25 mouse cellular contexts compared by ENCODE assay signal in genomic region chr6:43528996-43529395, GRCm38 (mm10).
DNase-seq lines count a peak whose midpoint lies in the region; ATAC-seq and TF ChIP-seq lines count a peak whose summit lies in the region.
"Had no signal": no experiment of that assay in that cellular context is flagged by ENCODE, and none has a peak within 500 bp of the region (broad histone marks: within the 10 kb centered on the region; RNA-seq: fewer than 3 reads in every experiment).

No protein-coding gene starts in this region.

- intact Hi-C loops in left cerebral cortex, postnatal 4 days (cut with DNase I), result no loop called here

- no peak overlapping the region for H3K9ac ChIP-seq in limb, embryonic 13.5 days
- no peak overlapping the region for H3K9ac ChIP-seq in embryonic facial prominence, embryonic 15.5 days
- no peak overlapping the region for H3K9ac ChIP-seq in limb, embryonic 14.5 days (ENCODE audit: low read depth, low read length, severe bottlenecking)
- H3K9ac ChIP-seq: heart, embryonic 13.5 days; hindbrain, embryonic 14.5 days had no signal

- no peak overlapping the region for H3K4me3 ChIP-seq in limb, embryonic 13.5 days
- H3K4me3 ChIP-seq in limb, embryonic 10.5 days, result no peak overlapping the region
- no peak overlapping the region for H3K4me3 ChIP-seq in embryonic facial prominence, embryonic 15.5 days (replicated peaks)
- H3K4me3 ChIP-seq in limb, embryonic 14.5 days (replicated peaks; ENCODE audit: low read length), result no peak overlapping the region
- H3K4me3 ChIP-seq: heart, adult 2 months; heart, embryonic 10.5 days; heart, embryonic 13.5 days had no signal

- H3K27ac ChIP-seq in limb, embryonic 13.5 days, result no peak overlapping the region
- no peak overlapping the region for H3K27ac ChIP-seq in limb, embryonic 10.5 days
- H3K27ac ChIP-seq in embryonic facial prominence, embryonic 15.5 days (replicated peaks), result peak overlapping the region; percentile 29; the same call in 1 of the 2 replicates
- no peak overlapping the region for H3K27ac ChIP-seq in limb, embryonic 14.5 days (replicated peaks; ENCODE audit: low read depth, low read length)
- H3K27ac ChIP-seq: heart, adult 2 months; heart, embryonic 10.5 days; heart, embryonic 13.5 days; hindbrain, embryonic 14.5 days; hindbrain, postnatal 0 days had no signal

- DNase-seq in limb, embryonic 10.5 days (ENCODE audit: low spot score), result no peak
- peak; percentile 32 for DNase-seq in Muller cell, postnatal 12 days (ENCODE audit: inconsistent ontology term)
- DNase-seq in limb, embryonic 14.5 days (ENCODE audit: low spot score), result peak; percentile 27
- DNase-seq in left cerebral cortex, postnatal 4 days, result no peak
- DNase-seq in cerebellum, adult 9-10 months, result no peak
- DNase-seq: adrenal gland, adult 2 months; adrenal gland, postnatal 14 days; cerebellum, adult 11 months; cerebellum, adult 2 months; cerebellum, postnatal 10 days; cerebellum, postnatal 36 days; embryo, embryonic 11 days; gastrocnemius, postnatal 25 days; heart, adult 2 months; heart, postnatal 14 days; heart, postnatal 4 days had no signal

- WGBS in limb, embryonic 13.5 days, result 51% methylated on average over 3 of the region's 3 CpGs
- WGBS in limb, embryonic 10.5 days, result 90% methylated on average over 3 of the region's 3 CpGs
- 36% methylated on average over 3 of the region's 3 CpGs for WGBS in embryonic facial prominence, embryonic 15.5 days
- 48% methylated on average over 3 of the region's 3 CpGs for WGBS in limb, embryonic 14.5 days

- no peaks in the 10 kb centered on the region for H3K36me3 ChIP-seq in limb, embryonic 13.5 days
- H3K36me3 ChIP-seq in limb, embryonic 10.5 days, result no peaks in the 10 kb centered on the region
- H3K36me3 ChIP-seq in embryonic facial prominence, embryonic 15.5 days, result no peaks in the 10 kb centered on the region
- no peaks in the 10 kb centered on the region for H3K36me3 ChIP-seq in limb, embryonic 14.5 days (ENCODE audit: control insufficient read depth, insufficient read depth, low read length)
- H3K36me3 ChIP-seq: heart, embryonic 10.5 days; heart, embryonic 13.5 days had no signal

- no peak overlapping the region for H3K4me2 ChIP-seq in limb, embryonic 13.5 days (replicated peaks)
- no peak overlapping the region for H3K4me2 ChIP-seq in embryonic facial prominence, embryonic 15.5 days (replicated peaks)
- H3K4me2 ChIP-seq in limb, embryonic 14.5 days (replicated peaks; ENCODE audit: low read depth, low read length, severe bottlenecking), result no peak overlapping the region
- H3K4me2 ChIP-seq: heart, embryonic 13.5 days; hindbrain, embryonic 14.5 days had no signal

- TF ChIP-seq POLR2A in limb, embryonic 14.5 days (IDR thresholded peaks at IDR 0.05; ENCODE audit: borderline replicate concordance, extremely low read depth, insufficient read depth, insufficient read length), result no peak

- no peaks in the 10 kb centered on the region for H3K9me3 ChIP-seq in limb, embryonic 13.5 days
- H3K9me3 ChIP-seq in limb, embryonic 10.5 days (replicated peaks), result no peaks in the 10 kb centered on the region
- H3K9me3 ChIP-seq in embryonic facial prominence, embryonic 15.5 days (replicated peaks), result no peaks in the 10 kb centered on the region
- no peaks in the 10 kb centered on the region for H3K9me3 ChIP-seq in limb, embryonic 14.5 days (ENCODE audit: control insufficient read depth, low read length)
- H3K9me3 ChIP-seq: heart, embryonic 10.5 days; heart, embryonic 13.5 days had no signal

- ATAC-seq in limb, embryonic 13.5 days (ENCODE audit: low FRiP score, low read depth), result 0 out of 2 replicates have a peak, but pooled peaks have one; percentile 44
- peak; percentile 54; the same call in 1 of the 2 replicates for ATAC-seq in embryonic facial prominence, embryonic 15.5 days (ENCODE audit: insufficient number of reproducible peaks, low FRiP score, low TSS enrichment, low read depth)
- 0 out of 2 replicates have a peak, but pooled peaks have one; percentile 30 for ATAC-seq in limb, embryonic 14.5 days (ENCODE audit: low FRiP score, low read depth)
- ATAC-seq: forebrain, embryonic 14.5 days; hindbrain, postnatal 0 days; inflammation-experienced regulatory T-cells, adult 6 months; intestine, embryonic 16.5 days had no signal

- no peaks in the 10 kb centered on the region for H3K27me3 ChIP-seq in limb, embryonic 13.5 days
- no peaks in the 10 kb centered on the region for H3K27me3 ChIP-seq in limb, embryonic 10.5 days (ENCODE audit: low read depth, poor library complexity, severe bottlenecking)
- H3K27me3 ChIP-seq in embryonic facial prominence, embryonic 15.5 days, result no peaks in the 10 kb centered on the region
- H3K27me3 ChIP-seq in limb, embryonic 14.5 days (ENCODE audit: control insufficient read depth, insufficient read depth, low read length), result no peaks in the 10 kb centered on the region
- H3K27me3 ChIP-seq: heart, embryonic 13.5 days had no signal

- H3K4me1 ChIP-seq in limb, embryonic 13.5 days, result no peaks in the 10 kb centered on the region
- 0 out of 2 replicates have a peak, but pooled peaks cover 2% of the 10 kb centered on the region for H3K4me1 ChIP-seq in limb, embryonic 10.5 days
- no peaks in the 10 kb centered on the region for H3K4me1 ChIP-seq in embryonic facial prominence, embryonic 15.5 days
- H3K4me1 ChIP-seq in limb, embryonic 14.5 days (ENCODE audit: control insufficient read depth, insufficient read depth, low read length), result no peaks in the 10 kb centered on the region
- H3K4me1 ChIP-seq: heart, embryonic 10.5 days had no signal

Comparison
In these comparisons a context has a peak if more than half of its experiments do, and no peak if none do; other contexts are left out.
1. DNase-seq: peak in Muller cell, postnatal 12 days (single experiment) and limb, embryonic 14.5 days (single experiment); none in limb, embryonic 10.5 days (single experiment), left cerebral cortex, postnatal 4 days (single experiment) and cerebellum, adult 9-10 months (single experiment).
2. Peak in every context shown above with its lines, with median percentiles within 50 percentile points of each other: ATAC-seq.